Mouse (Mus musculus) frontal cortex, postnatal 36 days (tissue): ENCODE data around the gene Frmd4b.

Source experiments
- DNase-seq, 2 experiments: peaks; one replicate each; pipeline ENCODE4 v3.0.0; 2022; ENCODE audit warnings: low spot score in 2 of 2

Gene Frmd4b

GRCm38 (mm10) chr6:97478981-97479860 is 138.1 kb downstream of the Frmd4b start:
- DNase-seq: no peak

DNA sequence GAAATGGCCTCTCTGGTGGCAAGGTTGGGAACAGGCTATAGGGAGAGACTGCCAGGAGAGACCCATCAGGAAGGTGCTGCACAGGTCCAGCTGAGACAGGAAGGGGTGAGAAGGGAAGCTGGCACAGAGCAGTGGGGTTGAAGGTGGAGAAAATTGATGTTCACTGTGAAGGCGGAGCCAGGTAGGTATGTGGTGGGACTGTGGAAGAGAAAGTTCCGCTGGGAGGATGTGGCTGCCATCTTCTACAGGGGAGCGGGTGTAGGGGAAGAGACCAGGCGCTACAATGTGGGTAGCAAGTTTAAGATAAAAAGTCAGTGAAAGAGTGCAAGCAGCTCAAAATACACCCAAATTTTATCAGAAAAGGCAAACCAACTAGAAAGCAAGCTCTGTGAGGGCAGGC is 143.7 kb downstream of the Frmd4b start:
- DNase-seq: no peak

GRCm38 (mm10) chr6:97472873-97473550 is 144.3 kb downstream of the Frmd4b start:
- no peak for DNase-seq

DNA sequence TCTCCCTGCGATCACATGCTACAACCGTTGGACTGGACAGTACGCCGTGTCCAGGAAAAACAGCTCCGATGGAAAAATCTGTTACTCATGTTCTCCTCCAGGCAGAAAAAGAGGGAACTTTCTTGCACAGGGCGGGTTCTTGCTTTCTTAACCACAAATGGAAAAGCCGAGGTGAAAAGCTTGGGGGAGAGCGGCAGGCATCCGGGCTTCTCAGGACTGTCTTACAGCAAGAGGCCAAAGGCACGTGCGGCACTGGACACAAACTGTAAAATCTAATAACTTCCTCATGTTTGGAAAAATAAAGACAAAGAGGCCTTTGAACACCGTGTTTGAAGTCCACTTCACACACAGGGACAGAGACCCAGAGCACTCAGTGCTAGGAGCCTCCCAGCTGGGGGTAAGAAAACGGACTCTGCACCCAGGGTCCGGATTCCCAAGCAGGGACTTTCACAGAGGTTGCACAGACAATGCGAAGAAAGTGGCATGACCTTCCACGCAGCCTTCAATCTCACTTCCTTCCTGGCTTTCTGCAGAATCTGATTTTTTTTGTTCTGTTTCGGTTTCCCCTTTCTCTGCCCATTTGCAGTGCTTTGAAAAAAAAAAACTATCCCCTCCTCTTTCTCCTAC is 153.3 kb downstream of the Frmd4b start:
- no peak for DNase-seq

DNA sequence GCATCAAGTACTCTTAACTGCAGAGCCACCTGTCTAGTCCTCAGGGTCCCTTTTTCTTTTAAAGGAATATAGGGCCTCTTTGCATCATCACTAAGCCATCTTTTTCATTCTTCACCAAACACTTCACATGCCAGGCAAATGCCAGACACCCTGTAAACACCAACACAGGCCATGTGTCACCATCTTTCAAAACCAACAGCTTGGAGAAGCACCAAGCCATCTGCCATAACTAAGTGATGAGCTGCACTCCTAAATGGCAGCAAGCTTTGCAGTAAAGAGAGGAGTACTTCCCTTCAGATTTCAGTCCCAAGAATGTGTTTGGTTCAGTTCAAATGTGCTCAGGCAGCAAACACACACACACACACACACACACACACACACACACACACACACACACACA is 154.9 kb downstream of the Frmd4b start:
- DNase-seq: no peak

- DNase-seq: no peak
Measured at GRCm38 (mm10) chr6:97459112-97459511, 158.2 kb downstream of the Frmd4b start.

DNA sequence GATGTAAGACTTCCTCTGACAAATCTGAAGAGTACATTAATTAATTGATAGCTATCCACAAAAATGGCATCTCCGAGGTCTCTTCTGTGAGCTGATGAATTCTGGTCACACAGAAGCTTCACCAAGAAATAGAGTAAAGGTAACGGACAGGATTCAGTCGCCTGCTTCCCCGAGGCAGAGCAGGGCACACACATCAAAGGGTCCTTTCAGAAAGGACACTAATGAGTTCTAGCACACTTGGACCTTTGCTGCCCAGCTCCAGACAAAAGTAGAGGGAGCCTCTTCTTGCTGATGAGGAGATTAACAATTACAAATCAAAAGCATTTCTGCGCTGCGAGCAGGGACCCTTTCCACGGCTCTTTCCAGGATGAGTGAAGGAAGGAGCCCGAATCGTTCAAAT is 159.0 kb downstream of the Frmd4b start:
- no peak for DNase-seq

GRCm38 (mm10) chr6:97457954-97458353 is 159.4 kb downstream of the Frmd4b start:
- DNase-seq: no peak

DNA sequence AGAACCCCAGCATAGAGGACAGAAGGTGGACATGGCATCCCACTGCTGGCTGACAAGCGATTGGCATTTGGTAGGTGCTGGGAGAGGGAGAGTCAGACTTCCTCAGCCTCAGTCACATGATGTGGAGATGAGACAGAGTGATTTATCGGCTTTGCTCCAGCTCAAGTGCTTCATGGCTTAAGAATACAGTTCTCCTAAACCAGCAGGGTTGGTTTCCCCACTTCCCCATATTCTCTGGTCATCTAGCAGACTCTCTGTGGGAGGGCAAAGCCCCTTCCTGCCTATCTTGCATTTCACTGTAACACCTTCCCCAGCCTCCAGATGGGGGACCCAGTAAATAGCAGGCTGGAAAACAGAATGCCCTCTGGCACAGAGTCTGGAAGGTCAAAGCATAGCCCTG is 160.1 kb downstream of the Frmd4b start:
- DNase-seq: no peak

DNA sequence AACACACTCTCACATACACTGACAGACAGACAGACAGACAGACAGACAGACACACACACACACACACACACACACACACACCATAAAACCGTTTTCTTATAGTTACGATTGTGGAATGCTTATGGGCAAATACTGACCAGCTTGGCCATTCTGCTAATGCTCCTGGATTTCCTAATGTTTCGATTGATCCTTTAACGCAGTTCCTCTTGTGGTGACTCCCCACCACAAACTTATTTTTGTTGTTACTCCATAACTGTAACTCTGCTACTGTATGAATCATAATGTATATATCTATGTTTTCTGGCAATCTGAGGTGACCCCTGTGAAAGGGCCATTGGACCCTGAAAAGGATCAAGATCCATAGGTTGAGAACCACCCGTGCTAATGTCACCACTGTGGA is 165.1 kb downstream of the Frmd4b start:
- no peak for DNase-seq

GRCm38 (mm10) chr6:97449806-97450205 is 167.5 kb downstream of the Frmd4b start:
- DNase-seq: no peak

GRCm38 (mm10) chr6:97447020-97447419 is 170.3 kb downstream of the Frmd4b start:
- DNase-seq: no peak

GRCm38 (mm10) chr6:97444145-97444544 is 173.2 kb downstream of the Frmd4b start:
- no peak for DNase-seq

GRCm38 (mm10) chr6:97443522-97443921 is 173.8 kb downstream of the Frmd4b start:
- DNase-seq: no peak

DNA sequence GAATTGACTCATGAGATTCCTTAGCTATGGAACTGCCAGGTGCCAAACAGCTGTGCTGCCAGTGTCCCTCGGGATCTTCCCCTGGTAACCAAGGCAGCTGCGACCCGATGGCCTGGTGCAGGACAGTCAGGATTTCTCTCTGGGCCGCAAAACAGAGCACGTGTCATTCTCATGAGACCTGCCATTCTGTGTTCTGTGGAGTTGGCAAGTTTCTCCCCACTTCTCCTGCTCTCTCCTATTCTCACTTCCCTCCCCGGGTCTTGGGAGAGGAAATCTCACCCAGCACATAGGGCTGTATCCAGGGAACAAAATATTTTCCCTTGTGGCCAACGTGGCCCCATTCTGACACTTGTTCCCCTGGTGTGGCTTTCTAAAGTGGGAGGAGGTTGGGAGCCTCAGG is 176.0 kb downstream of the Frmd4b start:
- DNase-seq: no peak

DNA sequence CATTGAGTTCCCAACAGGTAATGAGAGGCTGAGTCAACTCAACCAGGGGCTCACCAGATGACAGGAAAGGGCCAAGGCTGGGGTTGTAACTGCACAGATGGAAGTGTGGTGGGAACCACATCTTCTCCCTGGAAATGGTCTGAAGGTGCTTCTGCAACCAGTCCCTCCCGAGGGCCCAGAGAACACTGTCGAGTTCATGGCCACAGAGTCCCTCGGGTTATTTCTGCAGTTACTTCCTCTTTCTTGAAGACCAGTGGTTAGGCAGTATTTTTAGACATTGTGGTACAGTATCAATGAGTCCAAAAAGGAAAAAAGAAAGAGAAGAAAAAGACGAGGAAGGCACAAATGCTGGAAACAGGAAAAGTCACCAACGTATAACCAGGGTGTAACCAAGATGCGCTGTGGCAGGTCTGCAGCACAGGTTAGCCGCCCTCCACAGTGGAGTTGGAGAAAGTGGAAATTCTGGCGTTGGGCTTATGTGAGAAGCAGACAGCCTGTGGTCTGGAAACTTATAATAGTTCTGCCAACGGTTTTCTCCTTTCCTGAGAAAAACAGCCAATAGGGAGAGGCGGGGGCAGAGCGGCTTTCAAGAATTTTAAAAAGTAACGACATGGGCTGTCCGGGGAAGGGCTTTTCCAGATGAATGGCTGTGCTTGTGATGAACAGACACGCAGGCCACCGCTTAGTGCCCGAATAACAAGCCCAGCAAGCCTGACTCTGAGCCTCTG is 178.3 kb downstream of the Frmd4b start:
- no peak for DNase-seq

DNA sequence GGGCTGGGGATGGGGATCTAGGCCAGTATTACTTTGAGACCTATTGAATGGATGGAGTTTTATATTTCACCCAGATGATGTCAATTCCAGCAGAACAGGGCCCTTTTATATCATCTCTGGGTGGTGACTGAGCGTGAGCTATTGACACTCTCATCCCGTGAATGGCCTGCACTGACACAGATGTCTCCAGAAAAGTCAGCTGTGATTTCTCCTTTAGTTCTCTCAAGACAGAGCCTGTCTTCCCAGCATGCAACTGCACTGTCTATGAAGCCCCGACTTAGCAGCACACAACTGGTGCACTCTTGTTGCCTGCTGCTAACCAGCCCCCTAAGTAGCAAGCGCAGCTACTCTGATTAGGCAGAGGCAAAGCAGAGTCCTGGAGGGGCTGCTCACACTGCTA is 182.6 kb downstream of the Frmd4b start:
- DNase-seq: no peak

GRCm38 (mm10) chr6:97431309-97432004 is 185.9 kb downstream of the Frmd4b start:
- DNase-seq: no peak

GRCm38 (mm10) chr6:97430519-97430918 is 186.8 kb downstream of the Frmd4b start:
- DNase-seq: no peak

- no peak for DNase-seq
Measured at GRCm38 (mm10) chr6:97429688-97430343, 187.5 kb downstream of the Frmd4b start.
